Mouse (Mus musculus): ENCODE measurements around the gene Dnaja4. TPM values are rescaled to one million over a fixed set of nuclear protein-coding genes. Genes with fewer than 3 reads are reported as not detected.
A peak's percentile ranks its signal among the peaks of the same experiment; 100 is the strongest.
"Not testable (repeated sequence)": the region's sequence is repeated elsewhere in the genome, so short reads cannot be mapped to it uniquely, and the experiment has no call there.

The Dnaja4 gene
- polyA plus RNA-seq, 1 experiment from 2014 or later, result 4.5 TPM

DNA sequence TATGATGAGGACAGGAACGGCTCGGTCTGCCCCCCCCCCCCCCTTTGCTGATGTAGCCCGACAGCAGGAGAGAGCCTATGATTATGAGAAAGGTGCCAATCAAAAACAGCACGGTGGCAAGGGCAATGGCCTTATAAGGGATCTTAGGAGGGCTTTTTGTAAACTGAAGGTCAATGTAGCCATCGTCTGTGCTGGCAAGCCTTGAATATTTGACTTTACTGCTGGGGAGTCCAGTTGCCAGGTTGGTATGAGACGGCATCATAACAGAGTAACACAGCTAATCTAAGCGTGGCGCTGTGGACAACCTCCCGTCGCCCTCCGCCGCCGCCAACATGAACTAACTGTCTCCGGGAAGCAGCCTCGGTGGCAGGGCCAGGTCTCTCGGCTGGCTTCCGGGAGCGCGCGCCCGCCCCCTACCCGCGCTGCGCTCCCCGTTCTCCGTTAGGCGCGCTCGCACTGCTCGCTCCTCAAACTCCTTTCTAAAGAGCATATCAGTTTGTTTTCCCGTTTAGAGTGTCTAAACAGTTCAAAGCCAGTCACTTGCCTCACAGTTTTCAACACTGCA is 7.3 kb upstream of the Dnaja4 start:
- H3K27me3 ChIP-seq (replicated peaks; ENCODE audit: control insufficient read depth, insufficient read depth, low read length); H3K36me3 ChIP-seq (ENCODE audit: control insufficient read depth, insufficient read depth, low read length); H3K9me3 ChIP-seq (ENCODE audit: control insufficient read depth, low read length); H3K27ac ChIP-seq (ENCODE audit: low read length); ATAC-seq; H3K4me1 ChIP-seq (ENCODE audit: control insufficient read depth, insufficient read depth, low read length): not testable (repeated sequence)
- Histone ChIP-seq H3K4me2 (ENCODE audit: low read depth, low read length) (peak overlapping the region; percentile 69), H3K4me3 (ENCODE audit: low read length) (peak overlapping the region; percentile 38), H3K9ac (ENCODE audit: low read depth, low read length) (peak overlapping the region; percentile 45)
- 2% methylated on average over 29 of the region's 31 CpGs for WGBS

DNA sequence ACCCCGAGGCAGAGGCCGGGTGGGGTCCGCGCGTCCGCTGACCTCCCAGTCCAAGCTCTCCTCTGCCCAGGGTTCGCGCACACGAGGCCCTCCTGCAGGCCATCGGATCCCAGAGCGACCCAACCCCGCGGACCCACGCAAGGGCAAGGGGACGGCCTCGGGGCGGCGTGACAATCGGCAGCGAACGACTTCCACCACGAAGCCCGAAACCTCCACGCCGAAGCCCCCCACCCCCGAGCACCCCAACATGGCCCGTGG is 343 bp downstream of the Dnaja4 start:
- Histone ChIP-seq H3K9me3 (ENCODE audit: control insufficient read depth, low read length) (peaks cover 5% of the 10 kb centered on the region; the same call in 1 of the 2 replicates), H3K27me3 (replicated peaks; ENCODE audit: control insufficient read depth, insufficient read depth, low read length) (peaks cover 9% of the 10 kb centered on the region; the same call in 1 of the 2 replicates), H3K36me3 (ENCODE audit: control insufficient read depth, insufficient read depth, low read length) (no peaks in the 10 kb centered on the region), H3K4me1 (ENCODE audit: control insufficient read depth, insufficient read depth, low read length) (peaks cover 5% of the 10 kb centered on the region; the same call in 1 of the 2 replicates), H3K4me2 (ENCODE audit: low read depth, low read length) (peak overlapping the region; percentile 92), H3K9ac (ENCODE audit: low read depth, low read length) (peak overlapping the region; percentile 81), H3K4me3 (ENCODE audit: low read length) (peak overlapping the region; percentile 77), H3K27ac (ENCODE audit: low read length) (no peak overlapping the region; the same call in 1 of the 2 replicates)
- WGBS, result 6% methylated on average over 27 of the region's 27 CpGs
- peak; percentile 51 for ATAC-seq

DNA sequence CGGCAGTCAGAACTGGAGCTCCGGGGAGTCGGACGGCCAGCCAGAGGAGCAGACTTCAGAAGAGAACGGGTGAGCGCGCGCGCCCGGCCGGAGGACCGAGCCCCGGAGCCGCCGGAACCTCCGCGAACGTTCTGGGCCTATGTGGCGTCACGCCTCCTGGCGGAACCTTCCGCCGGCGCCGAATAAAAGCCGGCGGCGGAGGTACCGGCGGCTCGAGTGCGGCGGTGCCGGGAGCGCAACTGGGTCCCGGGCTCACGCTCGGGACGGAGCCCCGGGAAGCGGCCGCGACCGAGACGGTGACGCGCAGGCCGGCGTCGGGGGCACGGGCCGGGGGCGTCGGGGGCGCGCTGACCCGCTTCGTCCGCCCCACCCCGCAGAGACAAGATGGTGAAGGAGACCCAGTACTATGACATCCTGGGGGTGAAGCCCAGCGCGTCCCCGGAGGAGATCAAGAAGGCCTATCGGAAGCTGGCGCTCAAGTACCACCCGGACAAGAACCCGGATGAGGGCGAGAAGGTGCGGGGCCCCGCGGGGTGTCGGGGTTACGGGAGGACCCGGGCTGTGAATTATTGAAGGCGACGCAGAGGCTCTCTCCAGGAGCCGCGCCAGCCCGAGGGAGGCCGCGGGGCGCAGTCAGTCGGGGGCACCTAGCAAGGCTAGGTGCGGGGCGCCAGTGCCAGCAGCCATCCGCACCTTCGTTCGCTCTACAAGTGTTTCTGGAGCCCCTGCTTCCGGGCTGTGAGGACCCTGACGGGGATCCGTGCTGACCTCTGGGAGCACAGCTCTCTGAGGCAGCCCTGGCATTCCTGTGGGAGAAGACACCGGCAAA is 886 bp downstream of the Dnaja4 start:
- no peak overlapping the region for H3K27ac ChIP-seq (ENCODE audit: low read length)
- WGBS, result under 1% methylated on average over 89 of the region's 92 CpGs

DNA sequence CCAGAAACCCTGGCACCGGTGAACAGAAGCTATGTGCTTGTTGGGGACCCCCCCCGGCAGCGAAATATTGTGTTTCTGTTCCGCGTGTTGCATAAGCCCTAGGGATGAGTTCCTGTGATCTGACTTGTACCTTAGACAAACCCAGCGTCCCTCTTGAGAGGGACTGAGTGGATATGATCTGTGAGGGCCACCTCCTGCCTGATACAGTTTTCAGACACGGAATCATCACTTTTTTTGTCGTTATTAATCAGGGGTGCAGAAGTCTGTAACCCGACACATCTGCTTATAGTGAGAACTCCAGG is 1.5 kb downstream of the Dnaja4 start:
- Histone ChIP-seq H3K4me3 (ENCODE audit: low read length) (peak overlapping the region; percentile 77), H3K4me2 (ENCODE audit: low read depth, low read length) (peak overlapping the region; percentile 92), H3K4me1 (ENCODE audit: control insufficient read depth, insufficient read depth, low read length) (peaks cover 5% of the 10 kb centered on the region; the same call in 1 of the 2 replicates), H3K27me3 (replicated peaks; ENCODE audit: control insufficient read depth, insufficient read depth, low read length) (peaks cover 9% of the 10 kb centered on the region; the same call in 1 of the 2 replicates), H3K9me3 (ENCODE audit: control insufficient read depth, low read length) (peaks cover 5% of the 10 kb centered on the region; the same call in 1 of the 2 replicates), H3K36me3 (ENCODE audit: control insufficient read depth, insufficient read depth, low read length) (no peaks in the 10 kb centered on the region), H3K9ac (ENCODE audit: low read depth, low read length) (peak overlapping the region; percentile 81), H3K27ac (ENCODE audit: low read length) (no peak overlapping the region)
- WGBS, result 18% methylated on average over 9 of the region's 9 CpGs
- no peak for ATAC-seq

More for the DNA sequence above, 886 bp downstream of the Dnaja4 start:
- Histone ChIP-seq H3K4me2 (ENCODE audit: low read depth, low read length) (peak overlapping the region; percentile 92), H3K9me3 (ENCODE audit: control insufficient read depth, low read length) (peaks cover 5% of the 10 kb centered on the region; the same call in 1 of the 2 replicates), H3K27me3 (replicated peaks; ENCODE audit: control insufficient read depth, insufficient read depth, low read length) (peaks cover 9% of the 10 kb centered on the region; the same call in 1 of the 2 replicates), H3K9ac (ENCODE audit: low read depth, low read length) (peak overlapping the region; percentile 81), H3K4me1 (ENCODE audit: control insufficient read depth, insufficient read depth, low read length) (peaks cover 5% of the 10 kb centered on the region; the same call in 1 of the 2 replicates), H3K36me3 (ENCODE audit: control insufficient read depth, insufficient read depth, low read length) (no peaks in the 10 kb centered on the region), H3K4me3 (ENCODE audit: low read length) (peak overlapping the region; percentile 77)
- ATAC-seq, result peak; percentile 81

DNA sequence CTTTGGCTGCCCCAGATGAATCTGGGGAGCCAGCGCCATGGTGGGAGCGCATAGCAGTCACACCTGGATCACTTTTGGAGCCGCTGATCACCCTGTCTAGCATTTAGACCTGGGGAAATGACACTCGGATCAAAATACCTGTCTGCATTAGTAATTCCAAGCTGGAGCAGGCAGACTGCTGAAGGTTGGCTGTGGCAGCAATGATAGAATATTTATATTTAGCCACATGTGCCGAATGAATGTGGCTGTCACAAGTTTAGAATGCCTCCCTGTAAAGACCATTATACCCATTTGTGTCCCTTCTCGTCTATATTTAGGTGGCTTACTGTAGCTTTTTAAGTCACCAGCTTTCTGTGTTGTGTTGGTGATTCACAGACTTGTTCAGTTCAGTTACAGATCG is 2.1 kb downstream of the Dnaja4 start:
- Histone ChIP-seq H3K27ac (ENCODE audit: low read length) (no peak overlapping the region), H3K4me1 (ENCODE audit: control insufficient read depth, insufficient read depth, low read length) (peaks cover 5% of the 10 kb centered on the region; the same call in 1 of the 2 replicates), H3K36me3 (ENCODE audit: control insufficient read depth, insufficient read depth, low read length) (no peaks in the 10 kb centered on the region), H3K4me3 (ENCODE audit: low read length) (no peak overlapping the region), H3K9ac (ENCODE audit: low read depth, low read length) (no peak overlapping the region), H3K4me2 (ENCODE audit: low read depth, low read length) (no peak overlapping the region), H3K9me3 (ENCODE audit: control insufficient read depth, low read length) (peaks cover 5% of the 10 kb centered on the region; the same call in 1 of the 2 replicates), H3K27me3 (replicated peaks; ENCODE audit: control insufficient read depth, insufficient read depth, low read length) (peaks cover 9% of the 10 kb centered on the region; the same call in 1 of the 2 replicates)
- ATAC-seq, result no peak
- 85% methylated on average over 7 of the region's 7 CpGs for WGBS

DNA sequence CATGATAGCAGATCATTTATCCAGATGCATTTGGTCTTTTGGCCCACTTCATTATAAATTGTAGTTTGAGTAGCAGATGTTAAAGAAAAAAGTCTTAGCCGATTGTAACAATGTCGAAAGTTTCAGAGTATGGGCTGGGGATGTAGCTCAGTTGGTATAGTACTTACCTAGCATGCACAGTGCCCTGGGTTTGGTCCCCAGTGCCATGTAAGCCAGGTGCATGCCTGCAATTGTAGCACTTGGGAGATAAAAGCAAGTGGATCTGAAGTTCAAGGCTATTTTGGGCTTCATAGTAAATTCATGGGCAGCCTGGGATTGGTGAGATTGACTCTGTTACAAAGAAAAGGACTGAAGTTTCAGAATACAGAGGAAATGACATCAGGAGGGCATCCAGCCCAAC is 3.9 kb downstream of the Dnaja4 start:
- WGBS, result 89% methylated on average over 2 of the region's 2 CpGs
- H3K9me3 ChIP-seq (ENCODE audit: control insufficient read depth, low read length), result no peaks in the 10 kb centered on the region
- no peak overlapping the region for H3K4me3 ChIP-seq (ENCODE audit: low read length)
- ATAC-seq, result no peak
- peaks cover 5% of the 10 kb centered on the region; the same call in 1 of the 2 replicates for H3K4me1 ChIP-seq (ENCODE audit: control insufficient read depth, insufficient read depth, low read length)
- peaks cover 9% of the 10 kb centered on the region; the same call in 1 of the 2 replicates for H3K27me3 ChIP-seq (replicated peaks; ENCODE audit: control insufficient read depth, insufficient read depth, low read length)
- H3K27ac ChIP-seq (ENCODE audit: low read length), result no peak overlapping the region
- no peak overlapping the region for H3K9ac ChIP-seq (ENCODE audit: low read depth, low read length)
- no peak overlapping the region for H3K4me2 ChIP-seq (ENCODE audit: low read depth, low read length)
- no peaks in the 10 kb centered on the region for H3K36me3 ChIP-seq (ENCODE audit: control insufficient read depth, insufficient read depth, low read length)

DNA sequence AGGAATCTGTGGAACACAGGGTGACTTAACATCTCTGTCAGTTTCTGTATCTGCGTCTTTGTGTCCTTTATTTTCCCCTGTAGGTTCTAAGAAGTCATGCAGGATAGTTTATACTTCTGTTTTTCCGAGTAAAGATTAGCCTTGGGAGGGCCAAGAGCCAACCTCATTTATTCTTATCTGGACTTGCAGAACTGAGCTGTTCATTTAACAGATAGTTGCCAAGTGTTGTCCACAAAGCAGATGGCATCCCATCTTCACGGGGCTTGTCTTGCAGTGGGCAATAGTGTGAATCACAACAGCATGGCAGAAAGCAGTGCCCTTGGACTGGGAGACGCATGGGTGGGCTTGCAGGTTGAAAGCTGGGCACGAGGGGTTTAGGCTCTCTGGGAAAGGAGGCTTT is 5.7 kb downstream of the Dnaja4 start:
- Histone ChIP-seq H3K36me3 (ENCODE audit: control insufficient read depth, insufficient read depth, low read length) (no peaks in the 10 kb centered on the region), H3K27ac (ENCODE audit: low read length) (no peak overlapping the region), H3K4me1 (ENCODE audit: control insufficient read depth, insufficient read depth, low read length) (no peaks in the 10 kb centered on the region), H3K4me3 (ENCODE audit: low read length) (no peak overlapping the region), H3K27me3 (replicated peaks; ENCODE audit: control insufficient read depth, insufficient read depth, low read length) (0 out of 2 replicates have a peak, but pooled peaks cover 3% of the 10 kb centered on the region), H3K9ac (ENCODE audit: low read depth, low read length) (no peak overlapping the region), H3K9me3 (ENCODE audit: control insufficient read depth, low read length) (no peaks in the 10 kb centered on the region), H3K4me2 (ENCODE audit: low read depth, low read length) (no peak overlapping the region)
- no peak for ATAC-seq
- WGBS, result 72% methylated on average over 5 of the region's 5 CpGs

DNA sequence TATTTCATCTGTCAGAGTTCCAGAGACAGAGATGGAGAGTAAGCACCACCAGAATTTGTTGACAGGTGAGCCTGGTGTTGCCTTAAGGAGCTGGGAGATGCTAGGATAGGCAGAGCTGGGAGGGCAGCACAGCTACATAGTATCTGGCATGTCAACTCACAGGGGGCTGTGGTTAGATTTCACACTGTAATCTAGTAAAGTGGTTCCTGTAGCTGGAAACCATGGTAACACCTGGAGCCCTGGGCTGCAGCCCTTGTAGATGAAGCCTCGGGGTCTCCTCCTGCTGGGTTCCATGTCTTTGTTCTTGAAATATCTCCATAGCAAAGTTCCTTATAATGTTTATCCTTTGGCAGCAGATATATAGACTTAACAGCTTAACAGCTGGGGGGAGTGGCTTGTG is 6.9 kb downstream of the Dnaja4 start:
- Histone ChIP-seq H3K4me1 (ENCODE audit: control insufficient read depth, insufficient read depth, low read length) (no peaks in the 10 kb centered on the region), H3K36me3 (ENCODE audit: control insufficient read depth, insufficient read depth, low read length) (no peaks in the 10 kb centered on the region), H3K9ac (ENCODE audit: low read depth, low read length) (no peak overlapping the region), H3K27me3 (replicated peaks; ENCODE audit: control insufficient read depth, insufficient read depth, low read length) (no peaks in the 10 kb centered on the region), H3K4me2 (ENCODE audit: low read depth, low read length) (no peak overlapping the region), H3K27ac (ENCODE audit: low read length) (no peak overlapping the region), H3K4me3 (ENCODE audit: low read length) (no peak overlapping the region), H3K9me3 (ENCODE audit: control insufficient read depth, low read length) (no peaks in the 10 kb centered on the region)
- ATAC-seq, result no peak
- 22% methylated on average over 1 of the region's 1 CpGs for WGBS

DNA sequence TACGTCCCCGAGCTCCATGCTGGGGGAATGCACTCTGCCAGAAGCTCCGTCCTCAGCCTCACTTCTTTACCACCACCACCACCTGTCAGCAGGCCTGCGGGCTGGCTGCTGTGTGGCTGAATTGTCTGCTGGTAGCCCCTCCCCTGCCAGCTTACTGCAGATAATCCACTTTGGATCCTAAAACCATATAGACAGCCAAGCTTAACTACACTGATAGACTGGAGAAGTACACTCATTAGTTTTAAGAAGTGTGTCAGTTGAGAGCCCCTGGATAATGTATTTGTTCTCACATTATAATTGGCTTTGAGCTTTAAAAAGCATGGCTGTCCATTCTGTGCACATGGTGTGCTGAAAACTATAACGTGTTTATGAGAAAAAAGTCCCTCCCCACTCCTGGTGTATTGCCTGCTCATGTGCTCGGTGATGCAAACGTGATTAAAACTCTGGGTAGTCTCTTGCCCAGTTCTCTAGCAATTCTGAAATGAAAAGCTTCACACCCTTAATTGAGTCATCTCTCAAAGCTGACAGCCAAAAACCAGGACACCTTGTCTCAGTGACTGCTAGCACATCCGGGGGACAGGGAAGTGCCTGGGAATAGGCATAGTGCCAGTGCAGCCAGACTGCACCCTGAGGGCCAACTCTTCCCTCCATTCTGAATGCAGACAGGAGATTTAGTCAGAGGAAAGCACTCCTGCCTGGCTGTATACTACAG is 8.8 kb downstream of the Dnaja4 start:
- Histone ChIP-seq H3K4me2 (ENCODE audit: low read depth, low read length) (no peak overlapping the region), H3K36me3 (ENCODE audit: control insufficient read depth, insufficient read depth, low read length) (no peaks in the 10 kb centered on the region), H3K9ac (ENCODE audit: low read depth, low read length) (no peak overlapping the region), H3K27ac (ENCODE audit: low read length) (no peak overlapping the region), H3K9me3 (ENCODE audit: control insufficient read depth, low read length) (no peaks in the 10 kb centered on the region), H3K4me1 (ENCODE audit: control insufficient read depth, insufficient read depth, low read length) (no peaks in the 10 kb centered on the region), H3K4me3 (ENCODE audit: low read length) (no peak overlapping the region), H3K27me3 (replicated peaks; ENCODE audit: control insufficient read depth, insufficient read depth, low read length) (no peaks in the 10 kb centered on the region)
- 66% methylated on average over 8 of the region's 8 CpGs for WGBS
- no peak for ATAC-seq

Data from intestine, embryonic 16.5 days (tissue).